ENCODE assay signal across 9 mouse cellular contexts in genomic region chr8:107114150-107115007, GRCm38 (mm10). TPM values are rescaled to one million over a fixed set of nuclear protein-coding genes. Genes with fewer than 3 reads are reported as not detected.
A peak's percentile ranks its signal among the peaks of the same experiment; 100 is the strongest.
DNase-seq lines count a peak whose midpoint lies in the region; ATAC-seq lines count a peak whose summit lies in the region.
"Had no signal": no experiment of that assay in that cellular context is flagged by ENCODE, and none has a peak within 500 bp of the region (broad histone marks: within the 10 kb centered on the region; RNA-seq: fewer than 3 reads in every experiment).

No protein-coding gene starts in this region.

- H3K9ac ChIP-seq in hindbrain, embryonic 13.5 days = peak overlapping the region; percentile 19; the same call in 1 of the 2 replicates
- no peak overlapping the region for H3K9ac ChIP-seq in hindbrain, embryonic 11.5 days (ENCODE audit: low read depth, low read length)
- H3K9ac ChIP-seq in embryonic facial prominence, embryonic 13.5 days = 0 out of 2 replicates have a peak overlapping the region, but pooled peaks have one; percentile 36
- H3K9ac ChIP-seq: midbrain, embryonic 12.5 days had no signal

- no peaks in the 10 kb centered on the region for H3K9me3 ChIP-seq in hindbrain, embryonic 13.5 days
- H3K9me3 ChIP-seq in hindbrain, embryonic 11.5 days (ENCODE audit: control insufficient read depth, low read length) = no peaks in the 10 kb centered on the region
- H3K9me3 ChIP-seq in embryonic facial prominence, embryonic 13.5 days = no peaks in the 10 kb centered on the region
- H3K9me3 ChIP-seq in limb, embryonic 10.5 days (replicated peaks) = no peaks in the 10 kb centered on the region
- H3K9me3 ChIP-seq: midbrain, embryonic 12.5 days had no signal

- H3K27ac ChIP-seq in hindbrain, embryonic 13.5 days = no peak overlapping the region
- no peak overlapping the region for H3K27ac ChIP-seq in hindbrain, embryonic 11.5 days (ENCODE audit: low read depth, low read length)
- peak overlapping the region; percentile 74 for H3K27ac ChIP-seq in embryonic facial prominence, embryonic 13.5 days
- peak overlapping the region; percentile 59 for H3K27ac ChIP-seq in limb, embryonic 10.5 days
- H3K27ac ChIP-seq: midbrain, embryonic 12.5 days had no signal

- no peaks in the 10 kb centered on the region for H3K27me3 ChIP-seq in hindbrain, embryonic 13.5 days
- H3K27me3 ChIP-seq in hindbrain, embryonic 11.5 days (ENCODE audit: control insufficient read depth, insufficient read depth, low read length) = no peaks in the 10 kb centered on the region
- no peaks in the 10 kb centered on the region for H3K27me3 ChIP-seq in embryonic facial prominence, embryonic 13.5 days
- H3K27me3 ChIP-seq in limb, embryonic 10.5 days (ENCODE audit: low read depth, poor library complexity, severe bottlenecking) = no peaks in the 10 kb centered on the region
- H3K27me3 ChIP-seq: midbrain, embryonic 12.5 days had no signal

- no peak overlapping the region for H3K4me3 ChIP-seq in hindbrain, embryonic 13.5 days
- H3K4me3 ChIP-seq in hindbrain, embryonic 11.5 days (ENCODE audit: low read depth, low read length) = no peak overlapping the region
- H3K4me3 ChIP-seq in embryonic facial prominence, embryonic 13.5 days = 0 out of 2 replicates have a peak overlapping the region, but pooled peaks have one; percentile 10
- H3K4me3 ChIP-seq in limb, embryonic 10.5 days = no peak overlapping the region; the same call in 1 of the 2 replicates
- H3K4me3 ChIP-seq: midbrain, embryonic 12.5 days had no signal

- no peaks in the 10 kb centered on the region for H3K36me3 ChIP-seq in hindbrain, embryonic 13.5 days
- no peaks in the 10 kb centered on the region for H3K36me3 ChIP-seq in hindbrain, embryonic 11.5 days (ENCODE audit: control insufficient read depth, insufficient read depth, low read length)
- no peaks in the 10 kb centered on the region for H3K36me3 ChIP-seq in embryonic facial prominence, embryonic 13.5 days
- H3K36me3 ChIP-seq in limb, embryonic 10.5 days = no peaks in the 10 kb centered on the region
- H3K36me3 ChIP-seq: midbrain, embryonic 12.5 days had no signal

- peaks cover 13% of the 10 kb centered on the region for H3K4me1 ChIP-seq in hindbrain, embryonic 13.5 days (replicated peaks)
- no peaks in the 10 kb centered on the region for H3K4me1 ChIP-seq in hindbrain, embryonic 11.5 days (replicated peaks; ENCODE audit: control insufficient read depth, insufficient read depth, low read length)
- peaks cover 30% of the 10 kb centered on the region for H3K4me1 ChIP-seq in embryonic facial prominence, embryonic 13.5 days
- peaks cover 30% of the 10 kb centered on the region for H3K4me1 ChIP-seq in limb, embryonic 10.5 days

- 56% methylated on average over 19 of the region's 19 CpGs for WGBS in hindbrain, embryonic 13.5 days
- WGBS in hindbrain, embryonic 11.5 days = 68% methylated on average over 19 of the region's 19 CpGs
- 28% methylated on average over 19 of the region's 19 CpGs for WGBS in embryonic facial prominence, embryonic 13.5 days
- 50% methylated on average over 19 of the region's 19 CpGs for WGBS in limb, embryonic 10.5 days

- ATAC-seq in hindbrain, embryonic 13.5 days (ENCODE audit: low FRiP score) = no peak
- ATAC-seq in hindbrain, embryonic 11.5 days (ENCODE audit: low FRiP score) = no peak
- no peak for ATAC-seq in embryonic facial prominence, embryonic 13.5 days (ENCODE audit: insufficient number of reproducible peaks, insufficient read depth, low FRiP score, low TSS enrichment, low read depth)
- ATAC-seq in cerebellum, adult (ENCODE audit: insufficient number of reproducible peaks, low FRiP score, low TSS enrichment) = no peak

- no peak overlapping the region for H3K4me2 ChIP-seq in hindbrain, embryonic 13.5 days
- H3K4me2 ChIP-seq in hindbrain, embryonic 11.5 days (replicated peaks; ENCODE audit: low read depth, low read length) = no peak overlapping the region
- peak overlapping the region; percentile 36 for H3K4me2 ChIP-seq in embryonic facial prominence, embryonic 13.5 days
- H3K4me2 ChIP-seq: midbrain, embryonic 12.5 days had no signal

- DNase-seq in hindbrain, embryonic 11.5 days (ENCODE audit: low spot score) = no peak
- DNase-seq in CD4-positive helper T cell, adult 2 months (ENCODE audit: low read depth, low spot score) = peak; percentile 66
- no peak for DNase-seq in limb, embryonic 10.5 days (ENCODE audit: low spot score)
- DNase-seq in telencephalon, adult 2 months (ENCODE audit: low read depth, low spot score) = peak; percentile 47
- no peak for DNase-seq in cerebellum, postnatal 4 days (ENCODE audit: low spot score in 2 of 2)

RNA-seq across cellular contexts. Expression of gene Terf2, which starts 18.0 kb away (rescaled TPM):
- polyA plus RNA-seq in hindbrain, embryonic 13.5 days (2015; fragmentation: Nextera tagmentation; extraction: Ambion mirVana) = 28.3 and 28.8 TPM in 2 replicates
- polyA plus RNA-seq in hindbrain, embryonic 11.5 days (2014; fragmentation: Nextera tagmentation; extraction: Ambion mirVana) = 16.1 and 18.8 TPM in 2 replicates
- polyA plus RNA-seq in embryonic facial prominence, embryonic 13.5 days (2015; fragmentation: Nextera tagmentation; extraction: Ambion mirVana) = 24.7 and 24.8 TPM in 2 replicates
- 16.4 and 18.1 TPM in 2 replicates for polyA plus RNA-seq in limb, embryonic 10.5 days (2016; fragmentation: Nextera tagmentation; extraction: Ambion mirVana)

RNA-seq across cellular contexts. Expression of gene Cyb5b, which starts 36.1 kb away (rescaled TPM):
- polyA plus RNA-seq in hindbrain, embryonic 13.5 days (2015; fragmentation: Nextera tagmentation; extraction: Ambion mirVana) = 102 TPM in 2 replicates
- 165 and 176 TPM in 2 replicates for polyA plus RNA-seq in hindbrain, embryonic 11.5 days (2014; fragmentation: Nextera tagmentation; extraction: Ambion mirVana)
- 78.5 and 83.4 TPM in 2 replicates for polyA plus RNA-seq in embryonic facial prominence, embryonic 13.5 days (2015; fragmentation: Nextera tagmentation; extraction: Ambion mirVana)
- 126 and 128 TPM in 2 replicates for polyA plus RNA-seq in limb, embryonic 10.5 days (2016; fragmentation: Nextera tagmentation; extraction: Ambion mirVana)

RNA-seq across cellular contexts. Expression of gene Tmed6, which starts 48.9 kb away (rescaled TPM):
- polyA plus RNA-seq in hindbrain, embryonic 13.5 days (2015; fragmentation: Nextera tagmentation; extraction: Ambion mirVana) = not detected in 2 replicates
- not detected in 2 replicates for polyA plus RNA-seq in hindbrain, embryonic 11.5 days (2014; fragmentation: Nextera tagmentation; extraction: Ambion mirVana)
- polyA plus RNA-seq in embryonic facial prominence, embryonic 13.5 days (2015; fragmentation: Nextera tagmentation; extraction: Ambion mirVana) = not detected in 2 replicates
- 0.34 TPM in 1 of 2 replicates, not detected in the other for polyA plus RNA-seq in limb, embryonic 10.5 days (2016; fragmentation: Nextera tagmentation; extraction: Ambion mirVana)
- polyA plus RNA-seq: midbrain, embryonic 12.5 days had no signal

RNA-seq across cellular contexts. Expression of gene Nip7, which starts 57.7 kb away (rescaled TPM):
- polyA plus RNA-seq in hindbrain, embryonic 13.5 days (2015; fragmentation: Nextera tagmentation; extraction: Ambion mirVana) = 73.7 and 77.6 TPM in 2 replicates
- polyA plus RNA-seq in hindbrain, embryonic 11.5 days (2014; fragmentation: Nextera tagmentation; extraction: Ambion mirVana) = 97.2 and 98.6 TPM in 2 replicates
- 87.2 and 109 TPM in 2 replicates for polyA plus RNA-seq in embryonic facial prominence, embryonic 13.5 days (2015; fragmentation: Nextera tagmentation; extraction: Ambion mirVana)
- 122 and 143 TPM in 2 replicates for polyA plus RNA-seq in limb, embryonic 10.5 days (2016; fragmentation: Nextera tagmentation; extraction: Ambion mirVana)

RNA-seq across cellular contexts. Expression of gene Cog8, which starts 57.9 kb away (rescaled TPM):
- polyA plus RNA-seq in hindbrain, embryonic 13.5 days (2015; fragmentation: Nextera tagmentation; extraction: Ambion mirVana) = 39.6 and 40.9 TPM in 2 replicates
- polyA plus RNA-seq in hindbrain, embryonic 11.5 days (2014; fragmentation: Nextera tagmentation; extraction: Ambion mirVana) = 40.8 and 42.2 TPM in 2 replicates
- polyA plus RNA-seq in embryonic facial prominence, embryonic 13.5 days (2015; fragmentation: Nextera tagmentation; extraction: Ambion mirVana) = 39.9 and 40.4 TPM in 2 replicates
- polyA plus RNA-seq in limb, embryonic 10.5 days (2016; fragmentation: Nextera tagmentation; extraction: Ambion mirVana) = 41.8 and 46.1 TPM in 2 replicates

Comparison
In these comparisons a context has a peak if more than half of its experiments do, and no peak if none do; other contexts are left out.
1. H3K27ac ChIP-seq: peak in embryonic facial prominence, embryonic 13.5 days (single experiment) and limb, embryonic 10.5 days (single experiment); none in hindbrain, embryonic 13.5 days (single experiment) and hindbrain, embryonic 11.5 days (single experiment).
2. DNase-seq: peak in CD4-positive helper T cell, adult 2 months (single experiment) and telencephalon, adult 2 months (single experiment); none in hindbrain, embryonic 11.5 days (single experiment), limb, embryonic 10.5 days (single experiment) and cerebellum, postnatal 4 days (0 of 2).